Comparison of ENCODE assay signal across 8 mouse cellular contexts in the genomic region with DNA sequence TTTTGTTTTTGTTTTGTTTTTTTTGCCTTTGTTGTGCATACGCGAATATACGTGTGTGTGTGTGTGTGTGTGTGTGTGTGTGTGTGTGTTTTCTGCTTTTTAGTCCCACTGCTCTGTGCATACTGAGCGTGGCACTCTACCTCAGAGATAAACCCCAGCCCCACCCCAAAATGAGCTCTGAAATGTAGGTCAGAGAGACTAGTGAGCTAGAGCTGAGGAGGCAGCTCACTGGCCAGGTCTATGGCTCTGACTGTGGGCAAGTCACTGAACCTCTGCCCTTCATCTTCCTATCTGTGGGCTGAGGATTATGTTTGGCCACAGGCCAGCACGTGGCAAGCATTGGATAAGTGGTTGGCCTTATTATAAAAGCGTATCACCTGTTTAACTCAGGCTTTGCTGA. TPM values are rescaled to one million over a fixed set of nuclear protein-coding genes. Genes with fewer than 3 reads are reported as not detected.
DNase-seq lines count a peak whose midpoint lies in the region; ATAC-seq and TF ChIP-seq lines count a peak whose summit lies in the region.

No protein-coding gene starts in this region.

- WGBS in heart, embryonic 10.5 days: 53% methylated on average over 6 of the region's 6 CpGs
- 56% methylated on average over 6 of the region's 6 CpGs for WGBS in limb, embryonic 14.5 days

- H3K4me3 ChIP-seq in heart, embryonic 10.5 days: peak overlapping the region; percentile 95; the same call in 1 of the 2 replicates
- peak overlapping the region; percentile 74; the same call in 1 of the 2 replicates for H3K4me3 ChIP-seq in limb, embryonic 14.5 days (replicated peaks; ENCODE audit: low read length)

- DNase-seq in heart, embryonic 10.5 days (ENCODE audit: low spot score): no peak
- DNase-seq in heart, postnatal 14 days: no peak
- peak; percentile 17 for DNase-seq in adipocyte (ENCODE audit: low spot score)
- peak; percentile 35 for DNase-seq in heart, postnatal 4 days
- no peak for DNase-seq in limb, embryonic 14.5 days (ENCODE audit: low spot score)
- DNase-seq in retina, postnatal 1 day: peak; percentile 49
- no peak for DNase-seq in embryo, embryonic 10 days (ENCODE audit: low spot score)
- no peak for DNase-seq in right cerebral cortex, postnatal 36 days (ENCODE audit: low spot score in 2 of 2)

- intact Hi-C loops in heart, postnatal 14 days (cut with DNase I): loop anchor here (10.0 kb wide), 1 partner anchor 759 kb away; no protein-coding TSS in a partner anchor

- peaks cover 31% of the 10 kb centered on the region for H3K4me1 ChIP-seq in heart, embryonic 10.5 days
- H3K4me1 ChIP-seq in limb, embryonic 14.5 days (ENCODE audit: control insufficient read depth, insufficient read depth, low read length): peaks cover 13% of the 10 kb centered on the region

- no peaks in the 10 kb centered on the region for H3K9me3 ChIP-seq in heart, embryonic 10.5 days
- no peaks in the 10 kb centered on the region for H3K9me3 ChIP-seq in limb, embryonic 14.5 days (ENCODE audit: control insufficient read depth, low read length)

- H3K27me3 ChIP-seq in heart, embryonic 10.5 days (ENCODE audit: insufficient read depth, poor library complexity, severe bottlenecking): no peaks in the 10 kb centered on the region
- H3K27me3 ChIP-seq in limb, embryonic 14.5 days (ENCODE audit: control insufficient read depth, insufficient read depth, low read length): no peaks in the 10 kb centered on the region

- no peak overlapping the region for H3K27ac ChIP-seq in heart, embryonic 10.5 days
- no peak overlapping the region for H3K27ac ChIP-seq in limb, embryonic 14.5 days (replicated peaks; ENCODE audit: low read depth, low read length)

- no peak overlapping the region for H3K4me2 ChIP-seq in limb, embryonic 14.5 days (replicated peaks; ENCODE audit: low read depth, low read length, severe bottlenecking)

- H3K9ac ChIP-seq in limb, embryonic 14.5 days (ENCODE audit: low read depth, low read length, severe bottlenecking): no peak overlapping the region

- H3K36me3 ChIP-seq in heart, embryonic 10.5 days: no peaks in the 10 kb centered on the region
- no peaks in the 10 kb centered on the region for H3K36me3 ChIP-seq in limb, embryonic 14.5 days (ENCODE audit: control insufficient read depth, insufficient read depth, low read length)

- no peak for ATAC-seq in limb, embryonic 14.5 days (ENCODE audit: low FRiP score, low read depth)

- TF ChIP-seq POLR2A in limb, embryonic 14.5 days (IDR thresholded peaks at IDR 0.05; ENCODE audit: borderline replicate concordance, extremely low read depth, insufficient read depth, insufficient read length): no peak

RNA-seq across cellular contexts. Expression of a gene that starts 1.4 kb away (rescaled TPM):
- 27.8 and 28.0 TPM in 2 replicates for polyA plus RNA-seq in heart, embryonic 10.5 days (2016; fragmentation: Nextera tagmentation; extraction: Ambion mirVana)
- total RNA-seq in heart, postnatal 14 days (2021): 10 to 100 TPM; 15.2 to 18.7 TPM
- 10 to 100 TPM; 18.7 to 22.7 TPM for total RNA-seq in heart, postnatal 4 days (2021)
- polyA plus RNA-seq in limb, embryonic 14.5 days (2012; rRNA removed): 12.6 and 12.7 TPM in 2 replicates
- 25.9 and 27.4 TPM in 2 replicates for polyA plus RNA-seq in limb, embryonic 14.5 days (2014; fragmentation: Nextera tagmentation; extraction: Ambion mirVana)

RNA-seq across cellular contexts. Expression of a gene that starts 1.6 kb away (rescaled TPM):
- 0.11 TPM in 1 of 2 replicates, not detected in the other for polyA plus RNA-seq in heart, embryonic 10.5 days (2016; fragmentation: Nextera tagmentation; extraction: Ambion mirVana)
- total RNA-seq in heart, postnatal 14 days (2021): not detected
- total RNA-seq in heart, postnatal 4 days (2021): not detected
- polyA plus RNA-seq in limb, embryonic 14.5 days (2012; rRNA removed): 0.05 TPM in 2 replicates
- polyA plus RNA-seq in limb, embryonic 14.5 days (2014; fragmentation: Nextera tagmentation; extraction: Ambion mirVana): 0.07 and 0.11 TPM in 2 replicates

Comparison
In these comparisons a context has a peak if more than half of its experiments do, and no peak if none do; other contexts are left out.
1. DNase-seq: peak in adipocyte (single experiment), heart, postnatal 4 days (single experiment) and retina, postnatal 1 day (single experiment); none in heart, embryonic 10.5 days (single experiment), heart, postnatal 14 days (0 of 2), limb, embryonic 14.5 days (single experiment), embryo, embryonic 10 days (single experiment) and right cerebral cortex, postnatal 36 days (0 of 2).